Mouse (Mus musculus) liver, postnatal 0 days (tissue): ENCODE data around the gene Pgam1.

Experiments used
- CTCF ChIP-seq: sonication (generic); IDR thresholded peaks from 2 replicates; pipeline ENCODE4 v1.5.1; 2016; ENCODE audit warnings: antibody characterized with exemption, low read depth
- EP300 ChIP-seq: IDR thresholded peaks from 2 replicates; pipeline ENCODE4 v1.6.1; 2016; ENCODE audit warnings: antibody characterized with exemption, low read depth, mild to moderate bottlenecking

DNA sequence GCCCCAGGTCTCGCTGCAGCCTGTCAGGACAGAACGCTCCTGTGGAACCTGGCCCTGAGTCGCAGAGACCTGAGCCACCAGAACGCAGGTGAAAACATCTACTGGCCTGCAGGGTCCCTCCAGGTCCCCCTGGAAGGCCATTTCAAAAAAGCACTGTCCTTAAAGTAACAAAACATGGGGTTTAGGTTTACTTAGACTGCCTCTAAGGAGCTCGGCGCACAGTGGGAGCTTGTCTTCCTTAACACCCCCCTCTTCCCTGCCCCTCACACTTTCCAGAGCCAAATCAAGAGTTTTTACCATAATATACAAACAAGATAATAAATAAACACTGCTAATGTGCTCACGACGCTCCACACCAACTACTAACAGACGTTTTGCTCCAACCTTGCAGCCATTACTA lies 27.8 kb upstream of the Pgam1 start:
- TF ChIP-seq CTCF (no peak), EP300 (no peak)
